Mouse (Mus musculus) T-cell, adult 66 days (primary cell): ENCODE data around the gene Kantr. TPM values are rescaled to one million over a fixed set of nuclear protein-coding genes. Genes with fewer than 3 reads are reported as not detected.

Experiments
- total RNA-seq, 2 experiments: library from RNA; stranded (reverse); gene quantifications; 3 replicates in 1 of 2; 4 replicates in 1 of 2; pipeline ENCODE4 v1.2.4; 2023

The Kantr gene
- 10 to 100 TPM; 21.2 to 21.9 TPM for total RNA-seq

GRCm38 (mm10) chrX:152326996-152327688 lies at the start of gene Kantr:
Gene Kantr (minus strand): TSS chrX:152327495.

GRCm38 (mm10) chrX:152368397-152369273 lies 41.3 kb upstream of the Kantr start, which contains the start of gene Gpr173:
Gene Gpr173 (minus strand): TSS chrX:152368704.

GRCm38 (mm10) chrX:152342358-152342901 lies 15.1 kb upstream of the Kantr start, which contains the start of gene Tspyl2:
Gene Tspyl2 (minus strand): TSS chrX:152342425.

Other genes starting within 250 kb of the Kantr start
- 1 to 10 TPM in 1 of 2 experiments, under 1 TPM in 1; 0.32 to 1.1 TPM for gene Iqsec2, start 183.2 kb downstream of the Kantr start, total RNA-seq
- 100 to 1,000 TPM in 1 of 2 experiments, 10 to 100 TPM in 1; 91.0 to 135 TPM for gene Kdm5c, start 94.5 kb downstream of the Kantr start, total RNA-seq
- gene Tspyl2, start 14.9 kb upstream of the Kantr start, total RNA-seq = 10 to 100 TPM; 63.4 to 78.7 TPM
- not detected for gene Gpr173, start 41.2 kb upstream of the Kantr start, total RNA-seq
- gene Cldn34a, start 235.8 kb upstream of the Kantr start, total RNA-seq = not detected